Mouse (Mus musculus) lung, embryonic 16.5 days (tissue): Measurements from ENCODE around the gene Cdkn1c. TPM values are rescaled to one million over a fixed set of nuclear protein-coding genes. Genes with fewer than 3 reads are reported as not detected.

Experiments used
- ATAC-seq: fragments of 200-750 bp; cut with Nextera tagmentation; 2 replicates; pipeline ENCODE4 v1.8.0; 2017; ENCODE audit warnings: low read depth, mild to moderate bottlenecking, moderate library complexity
- H3K27ac ChIP-seq: fragments of 300-500 bp; sonication (generic); 2 replicates; pipeline ENCODE4 v1.5.1; 2014; ENCODE audit warnings: mild to moderate bottlenecking, control low read depth, low read length
- H3K27me3 ChIP-seq: fragments of 300-500 bp; sonication (generic); 2 replicates; pipeline ENCODE4 v1.6.1; 2014; ENCODE audit warnings: low read depth, low read length, mixed read lengths; ENCODE audit not compliant: control insufficient read depth, insufficient read depth
- H3K36me3 ChIP-seq: fragments of 300-500 bp; sonication (generic); 2 replicates; pipeline ENCODE4 v1.6.1; 2014; ENCODE audit warnings: low read length; ENCODE audit not compliant: control insufficient read depth, insufficient read depth
- H3K4me1 ChIP-seq: fragments of 300-500 bp; sonication (generic); replicated peaks from 2 replicates; pipeline ENCODE4 v1.6.1; 2014; ENCODE audit warnings: low read length, mixed read lengths; ENCODE audit not compliant: control insufficient read depth, insufficient read depth
- H3K4me2 ChIP-seq: fragments of 300-500 bp; sonication (generic); 2 replicates; pipeline ENCODE4 v1.6.1; 2014; ENCODE audit warnings: low read depth, low read length, control low read depth
- H3K4me3 ChIP-seq: fragments of 300-500 bp; sonication (generic); 2 replicates; pipeline ENCODE4 v1.5.1; 2014; ENCODE audit warnings: mild to moderate bottlenecking, low read length, control low read depth
- H3K9ac ChIP-seq: fragments of 300-500 bp; sonication (generic); 2 replicates; pipeline ENCODE4 v1.6.1; 2014; ENCODE audit warnings: low read length, control low read depth
- H3K9me3 ChIP-seq: fragments of 300-500 bp; sonication (generic); 2 replicates; pipeline ENCODE4 v1.6.1; 2016; ENCODE audit warnings: low read length; ENCODE audit not compliant: control insufficient read depth
- WGBS: fragments of 180-500 bp; shearing (Covaris S2); extraction: QIAGEN DNeasy Blood & Tissue Kit; methylation state at CpG from one replicate; pipeline ENCODE4 v1.1.7; 2014; 5-methylcytosine and 5-hydroxymethylcytosine counted together
- polyA plus RNA-seq: library from polyadenylated mRNA; unstranded; fragments of >200 nt; fragmentation: Nextera tagmentation; extraction: Ambion mirVana; gene quantifications from 2 replicates; pipeline ENCODE4 v1.2.1, GENCODE M21; 2015

Cdkn1c gene
- polyA plus RNA-seq, 1 experiment from 2014 or later = 434 TPM

GRCm38 (mm10) chr7:143445651-143446460 lies 15.0 kb downstream of the Cdkn1c start:
- Histone ChIP-seq H3K27ac (no peak overlapping the region), H3K9ac (peak overlapping the region; percentile 59)

DNA sequence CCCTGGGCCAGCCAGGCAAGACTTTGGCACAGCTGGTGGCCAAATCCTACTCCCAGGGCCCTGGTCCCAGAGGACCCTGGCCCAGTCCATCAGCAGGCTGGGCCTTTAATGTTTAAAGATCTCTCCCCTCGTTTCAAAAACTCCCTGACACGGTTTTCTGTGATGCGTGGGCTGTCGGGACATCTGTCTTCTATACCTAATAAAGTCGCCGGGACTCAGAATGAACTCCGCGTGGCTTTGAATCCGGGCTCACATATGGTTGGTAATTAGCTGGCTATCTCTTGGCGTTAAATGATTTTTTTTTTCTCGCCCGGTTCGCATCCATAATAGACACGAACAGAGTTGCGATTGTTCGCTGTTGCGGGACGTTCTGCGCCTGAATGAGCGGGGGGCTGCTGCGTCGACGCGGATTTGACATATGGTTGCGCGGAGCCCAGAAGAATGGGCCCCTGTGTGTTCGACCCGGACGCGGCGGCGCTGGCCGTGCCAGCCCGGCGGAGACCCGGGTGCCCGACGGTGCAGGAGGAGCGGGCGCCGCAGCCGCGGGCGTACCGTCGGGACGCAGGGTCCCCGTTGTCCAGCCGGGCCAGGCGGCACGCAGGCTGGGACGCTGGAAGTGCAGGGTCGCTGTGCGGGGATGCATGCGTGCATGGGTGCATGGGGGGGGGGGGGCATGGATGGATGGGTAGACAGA lies 15.7 kb downstream of the Cdkn1c start:
- Histone ChIP-seq H3K4me3 (peak overlapping the region; percentile 44), H3K27me3 (peaks cover 45% of the 10 kb centered on the region), H3K4me2 (peak overlapping the region; percentile 69), H3K4me1 (peaks cover 10% of the 10 kb centered on the region), H3K36me3 (no peaks in the 10 kb centered on the region), H3K27ac (no peak overlapping the region), H3K9me3 (no peaks in the 10 kb centered on the region), H3K9ac (peak overlapping the region; percentile 59)
- WGBS = 5% methylated on average over 55 of the region's 55 CpGs
- ATAC-seq = peak; percentile 58

More at GRCm38 (mm10) chr7:143445651-143446460, 15.0 kb downstream of the Cdkn1c start:
- peak overlapping the region; percentile 69 for H3K4me2 ChIP-seq
- 7% methylated on average over 53 of the region's 53 CpGs for WGBS
- H3K9me3 ChIP-seq = no peaks in the 10 kb centered on the region
- peaks cover 10% of the 10 kb centered on the region for H3K4me1 ChIP-seq
- H3K27me3 ChIP-seq = peaks cover 45% of the 10 kb centered on the region
- H3K4me3 ChIP-seq = peak overlapping the region; percentile 44
- no peaks in the 10 kb centered on the region for H3K36me3 ChIP-seq
- peak; percentile 63 for ATAC-seq

GRCm38 (mm10) chr7:143444580-143444954 lies 16.3 kb downstream of the Cdkn1c start:
- Histone ChIP-seq H3K36me3 (no peaks in the 10 kb centered on the region), H3K4me1 (peaks cover 10% of the 10 kb centered on the region), H3K9me3 (no peaks in the 10 kb centered on the region), H3K4me3 (no peak overlapping the region), H3K4me2 (no peak overlapping the region), H3K9ac (no peak overlapping the region; the same call in 1 of the 2 replicates), H3K27ac (no peak overlapping the region), H3K27me3 (peaks cover 45% of the 10 kb centered on the region)
- no peak for ATAC-seq
- WGBS = 55% methylated on average over 8 of the region's 8 CpGs

DNA sequence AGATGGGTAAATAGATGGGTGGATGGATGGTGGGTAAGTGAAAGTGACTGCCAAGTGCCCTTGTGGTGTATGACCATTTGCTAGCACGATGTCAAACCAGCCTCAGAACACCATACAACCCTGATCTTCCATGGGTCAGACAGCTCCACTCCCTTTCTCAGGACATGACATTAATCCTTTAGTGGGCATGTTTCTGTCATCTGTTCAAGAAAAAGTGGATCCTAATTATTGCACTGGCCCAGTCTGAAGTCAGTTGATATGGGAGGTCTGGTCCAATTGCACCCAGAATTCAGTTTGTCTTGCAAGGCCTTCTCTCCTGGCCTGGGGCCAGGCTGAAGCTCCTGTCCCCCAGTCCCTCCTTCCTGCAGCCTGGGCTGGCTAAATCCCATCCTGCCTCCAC lies 21.9 kb downstream of the Cdkn1c start:
- WGBS = 83% methylated on average over 1 of the region's 1 CpGs
- no peak overlapping the region for H3K9ac ChIP-seq
- no peak overlapping the region for H3K27ac ChIP-seq
- H3K36me3 ChIP-seq = no peaks in the 10 kb centered on the region
- no peak overlapping the region for H3K4me3 ChIP-seq
- ATAC-seq = no peak
- no peaks in the 10 kb centered on the region for H3K9me3 ChIP-seq
- no peak overlapping the region for H3K4me2 ChIP-seq
- peaks cover 12% of the 10 kb centered on the region for H3K27me3 ChIP-seq
- H3K4me1 ChIP-seq = peaks cover 5% of the 10 kb centered on the region; the same call in 1 of the 2 replicates

DNA sequence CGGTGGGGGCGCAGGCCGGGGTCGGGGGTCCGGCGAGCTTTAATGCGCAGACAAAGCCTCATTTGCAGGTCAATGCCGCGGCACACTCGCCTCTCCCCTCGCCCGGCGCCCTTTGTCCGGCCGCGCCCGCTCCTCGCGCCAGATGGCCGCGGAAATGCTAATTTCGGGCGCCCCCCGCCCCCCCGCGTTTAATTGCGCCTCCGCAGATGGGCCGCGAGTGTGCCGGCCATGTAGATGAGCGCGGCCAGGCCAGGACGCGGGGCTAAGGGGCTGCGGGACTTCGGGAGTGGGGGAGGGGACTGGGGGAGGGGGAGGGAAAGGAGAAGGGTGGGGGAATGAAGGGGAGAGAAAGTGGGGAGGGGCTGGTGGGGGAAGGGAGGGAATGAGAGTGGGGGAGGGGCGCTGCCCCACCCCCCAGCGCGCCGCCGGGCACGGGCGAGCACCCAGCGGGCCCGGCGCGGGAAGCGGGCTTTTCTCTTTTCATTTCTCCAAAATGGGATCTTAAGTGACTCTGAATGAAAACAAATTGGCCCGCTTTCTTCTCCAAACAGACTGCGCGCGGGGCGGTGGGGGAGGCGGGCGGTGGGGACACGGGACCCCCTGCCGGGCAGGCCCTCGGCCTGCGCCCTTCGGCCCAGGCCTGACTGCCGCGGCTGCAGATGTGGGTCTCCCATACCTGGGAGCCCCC lies 22.8 kb downstream of the Cdkn1c start:
- no peak overlapping the region; the same call in 1 of the 2 replicates for H3K27ac ChIP-seq
- peak; percentile 59 for ATAC-seq
- peaks cover 5% of the 10 kb centered on the region; the same call in 1 of the 2 replicates for H3K4me1 ChIP-seq

DNA sequence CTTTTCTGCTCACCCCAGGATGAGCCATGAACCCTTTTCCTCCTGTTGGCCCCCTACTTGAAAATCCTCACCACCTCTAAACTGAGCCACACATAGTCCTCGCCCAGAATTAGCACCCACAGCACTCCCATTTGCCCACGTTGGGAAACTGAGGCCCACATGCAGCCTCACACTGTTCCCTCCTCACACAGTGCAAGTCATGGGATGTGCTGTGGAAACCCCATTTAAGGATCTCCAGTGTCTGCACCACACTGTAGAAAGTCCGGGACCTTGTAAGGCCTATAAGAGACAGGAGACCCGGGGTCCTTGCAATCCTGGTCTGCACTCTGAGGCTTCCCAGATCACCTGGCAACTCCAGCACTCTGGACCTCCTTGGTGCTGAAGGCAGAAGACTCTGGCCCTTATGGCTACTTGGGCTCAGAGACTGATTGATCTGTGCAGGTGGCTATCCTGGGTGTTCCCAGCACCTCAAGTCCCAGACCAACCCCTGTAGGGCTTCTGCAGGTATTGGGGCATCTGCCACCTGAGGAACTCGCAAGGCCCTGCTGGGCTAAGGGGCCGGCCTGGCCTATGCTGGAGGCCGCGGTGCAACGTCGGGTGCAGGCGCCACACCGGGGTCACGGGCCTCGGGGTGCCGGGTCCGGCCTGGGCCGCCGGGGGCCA lies 23.5 kb downstream of the Cdkn1c start:
- Histone ChIP-seq H3K4me1 (peaks cover 5% of the 10 kb centered on the region; the same call in 1 of the 2 replicates), H3K36me3 (no peaks in the 10 kb centered on the region), H3K9me3 (no peaks in the 10 kb centered on the region), H3K27ac (no peak overlapping the region), H3K9ac (peak overlapping the region; percentile 80), H3K27me3 (no peaks in the 10 kb centered on the region; the same call in 1 of the 2 replicates), H3K4me3 (peak overlapping the region; percentile 54), H3K4me2 (peak overlapping the region; percentile 99)
- ATAC-seq = peak; percentile 48
- WGBS = 22% methylated on average over 16 of the region's 18 CpGs

More for the DNA sequence above, 22.8 kb downstream of the Cdkn1c start:
- peak overlapping the region; percentile 54 for H3K4me3 ChIP-seq
- peak overlapping the region; percentile 99 for H3K4me2 ChIP-seq
- no peaks in the 10 kb centered on the region for H3K36me3 ChIP-seq
- peak overlapping the region; percentile 80 for H3K9ac ChIP-seq
- 1% methylated on average over 60 of the region's 63 CpGs for WGBS
- H3K9me3 ChIP-seq = no peaks in the 10 kb centered on the region
- peaks cover 3% of the 10 kb centered on the region for H3K27me3 ChIP-seq

DNA sequence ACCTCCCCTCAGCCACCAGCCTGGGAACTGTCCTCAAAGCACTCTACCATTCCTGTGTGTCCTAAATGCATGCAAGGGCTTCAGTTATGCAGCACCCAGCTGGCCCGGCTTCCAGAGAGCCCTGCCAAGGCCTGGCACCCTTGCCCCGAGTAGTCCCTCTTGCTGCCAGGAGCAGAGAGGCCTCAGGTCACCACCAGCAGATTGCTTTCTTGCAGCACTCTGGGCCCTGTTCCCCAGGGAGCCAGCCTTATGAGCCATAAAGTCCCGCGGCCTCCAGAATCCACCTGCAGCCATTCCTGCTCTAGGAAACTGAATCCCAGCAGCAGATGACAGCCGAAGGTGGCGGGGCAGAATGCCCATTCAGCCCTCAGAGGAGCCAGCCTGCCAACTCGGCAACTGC lies 27.5 kb downstream of the Cdkn1c start:
- Histone ChIP-seq H3K9me3 (no peaks in the 10 kb centered on the region), H3K4me2 (no peak overlapping the region), H3K27me3 (no peaks in the 10 kb centered on the region; the same call in 1 of the 2 replicates), H3K36me3 (no peaks in the 10 kb centered on the region), H3K27ac (no peak overlapping the region), H3K9ac (no peak overlapping the region), H3K4me1 (peaks cover 13% of the 10 kb centered on the region), H3K4me3 (no peak overlapping the region)
- 77% methylated on average over 7 of the region's 7 CpGs for WGBS
- no peak for ATAC-seq

DNA sequence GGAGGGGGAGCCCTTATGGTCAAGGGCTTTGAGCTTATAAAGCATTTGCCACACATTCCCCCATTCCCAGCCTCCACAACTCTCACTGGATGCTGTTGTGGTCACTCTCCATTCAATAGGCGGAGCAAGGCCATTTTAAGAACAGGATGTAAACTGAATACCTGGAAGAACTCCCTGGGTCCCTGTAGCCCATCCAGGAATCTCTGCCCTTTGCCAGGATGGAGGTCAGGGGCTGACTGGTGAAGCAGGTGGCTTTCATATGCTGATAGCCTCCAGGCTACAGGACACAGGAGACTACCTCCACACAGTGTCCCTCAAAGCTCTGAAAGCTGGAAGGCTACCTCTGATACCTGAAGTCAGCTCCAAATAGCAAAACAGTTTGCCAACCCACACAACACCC lies 28.2 kb downstream of the Cdkn1c start:
- Histone ChIP-seq H3K36me3 (no peaks in the 10 kb centered on the region), H3K4me3 (no peak overlapping the region), H3K4me1 (peaks cover 14% of the 10 kb centered on the region), H3K4me2 (no peak overlapping the region), H3K27ac (no peak overlapping the region), H3K9ac (no peak overlapping the region), H3K9me3 (no peaks in the 10 kb centered on the region), H3K27me3 (no peaks in the 10 kb centered on the region; the same call in 1 of the 2 replicates)
- ATAC-seq = no peak
- 75% methylated on average over 1 of the region's 1 CpGs for WGBS
